Mouse (Mus musculus) intestine, postnatal 0 days (tissue): ENCODE measurements around the gene Car11. TPM values are rescaled to one million over a fixed set of nuclear protein-coding genes. Genes with fewer than 3 reads are reported as not detected.

Experiments used
- ATAC-seq: fragments of 200-750 bp; cut with Nextera tagmentation; 2 replicates; pipeline ENCODE4 v1.8.0; 2017; ENCODE audit warnings: mild to moderate bottlenecking, moderate TSS enrichment, moderate library complexity
- H3K27ac ChIP-seq: fragments of 300-500 bp; sonication (generic); 2 replicates; pipeline ENCODE4 v1.5.1; 2014; ENCODE audit warnings: mild to moderate bottlenecking, low read depth, low read length, moderate library complexity
- H3K27me3 ChIP-seq: fragments of 300-500 bp; sonication (generic); replicated peaks from 2 replicates; pipeline ENCODE4 v1.6.1; 2014; ENCODE audit warnings: low read length, mixed read lengths; ENCODE audit not compliant: control insufficient read depth, insufficient read depth
- H3K36me3 ChIP-seq: fragments of 300-500 bp; sonication (generic); 2 replicates; pipeline ENCODE4 v1.6.1; 2014; ENCODE audit warnings: mild to moderate bottlenecking, moderate library complexity; ENCODE audit not compliant: control insufficient read depth, insufficient read depth
- H3K4me1 ChIP-seq: fragments of 300-500 bp; sonication (generic); replicated peaks from 2 replicates; pipeline ENCODE4 v1.6.1; 2014; ENCODE audit warnings: antibody characterized with exemption, low read length, mixed read lengths; ENCODE audit not compliant: control insufficient read depth, insufficient read depth
- H3K4me2 ChIP-seq: fragments of 300-500 bp; sonication (generic); replicated peaks from 2 replicates; pipeline ENCODE4 v1.6.1; 2014; ENCODE audit warnings: low read depth, mild to moderate bottlenecking, moderate library complexity
- H3K4me3 ChIP-seq: fragments of 300-500 bp; sonication (generic); 2 replicates; pipeline ENCODE4 v1.5.1; 2014; ENCODE audit warnings: low read depth, low read length
- H3K9ac ChIP-seq: fragments of 300-500 bp; sonication (generic); 2 replicates; pipeline ENCODE4 v1.6.1; 2014; ENCODE audit warnings: mild to moderate bottlenecking, low read depth, low read length
- H3K9me3 ChIP-seq: fragments of 300-500 bp; sonication (generic); 2 replicates; pipeline ENCODE4 v1.6.1; 2016; ENCODE audit warnings: mixed run types; ENCODE audit not compliant: control insufficient read depth
- CTCF ChIP-seq: sonication (generic); IDR thresholded peaks from 2 replicates; pipeline ENCODE4 v1.5.1; 2016; ENCODE audit warnings: low read depth, mild to moderate bottlenecking, control low read depth, antibody characterized with exemption, moderate library complexity
- WGBS: fragments of 180-500 bp; shearing (Covaris S2); extraction: QIAGEN DNeasy Blood & Tissue Kit; methylation state at CpG from one replicate; pipeline ENCODE4 v1.1.7; 2014; 5-methylcytosine and 5-hydroxymethylcytosine counted together
- polyA plus RNA-seq: library from polyadenylated mRNA; unstranded; fragments of >200 nt; fragmentation: Nextera tagmentation; extraction: Ambion mirVana; gene quantifications from 2 replicates; pipeline ENCODE4 v1.2.1, GENCODE M21; 2015

The Car11 gene
- polyA plus RNA-seq, 1 experiment from 2014 or later, result 2.7 TPM

- no peak for TF ChIP-seq CTCF
- Histone ChIP-seq H3K4me3 (peak overlapping the region; percentile 21; the same call in 1 of the 2 replicates), H3K4me1 (peaks cover 37% of the 10 kb centered on the region), H3K36me3 (peaks cover 31% of the 10 kb centered on the region; the same call in 1 of the 2 replicates), H3K9me3 (no peaks in the 10 kb centered on the region), H3K27ac (peak overlapping the region; percentile 71), H3K27me3 (no peaks in the 10 kb centered on the region), H3K4me2 (peak overlapping the region; percentile 55), H3K9ac (peak overlapping the region; percentile 37; the same call in 1 of the 2 replicates)
- ATAC-seq, result no peak
- 85% methylated on average over 24 of the region's 24 CpGs for WGBS
Measured at GRCm38 (mm10) chr7:45711316-45712021, 11.8 kb downstream of the Car11 start.

GRCm38 (mm10) chr7:45712022-45712757 is 12.5 kb downstream of the Car11 start:
- Histone ChIP-seq H3K4me2 (peak overlapping the region; percentile 55), H3K4me1 (peaks cover 41% of the 10 kb centered on the region), H3K4me3 (peak overlapping the region; percentile 21; the same call in 1 of the 2 replicates), H3K27me3 (no peaks in the 10 kb centered on the region), H3K9me3 (no peaks in the 10 kb centered on the region), H3K9ac (peak overlapping the region; percentile 37; the same call in 1 of the 2 replicates), H3K27ac (peak overlapping the region; percentile 99), H3K36me3 (peaks cover 31% of the 10 kb centered on the region; the same call in 1 of the 2 replicates)
- TF ChIP-seq CTCF, result no peak
- WGBS, result 55% methylated on average over 20 of the region's 21 CpGs
- peak; percentile 54 for ATAC-seq

- Histone ChIP-seq H3K36me3 (peaks cover 31% of the 10 kb centered on the region; the same call in 1 of the 2 replicates), H3K9ac (peak overlapping the region; percentile 86; the same call in 1 of the 2 replicates), H3K27ac (peak overlapping the region; percentile 99), H3K4me1 (peaks cover 37% of the 10 kb centered on the region), H3K9me3 (no peaks in the 10 kb centered on the region), H3K4me3 (peak overlapping the region; percentile 70), H3K4me2 (peak overlapping the region; percentile 88), H3K27me3 (no peaks in the 10 kb centered on the region)
- 59% methylated on average over 16 of the region's 16 CpGs for WGBS
- ATAC-seq, result no peak
- TF ChIP-seq CTCF, result no peak
Measured at GRCm38 (mm10) chr7:45713396-45713795, 13.8 kb downstream of the Car11 start.

- Histone ChIP-seq H3K27me3 (no peaks in the 10 kb centered on the region), H3K4me1 (peaks cover 31% of the 10 kb centered on the region; the same call in 1 of the 2 replicates), H3K4me3 (peak overlapping the region; percentile 70), H3K4me2 (peak overlapping the region; percentile 88), H3K9me3 (no peaks in the 10 kb centered on the region), H3K27ac (peak overlapping the region; percentile 99), H3K9ac (peak overlapping the region; percentile 86), H3K36me3 (peaks cover 31% of the 10 kb centered on the region; the same call in 1 of the 2 replicates)
- 46% methylated on average over 6 of the region's 6 CpGs for WGBS
- no peak for TF ChIP-seq CTCF
- ATAC-seq, result no peak
Measured at GRCm38 (mm10) chr7:45713881-45714520, 14.4 kb downstream of the Car11 start.

- peak overlapping the region; percentile 70 for H3K4me3 ChIP-seq
- H3K36me3 ChIP-seq, result peaks cover 38% of the 10 kb centered on the region; the same call in 1 of the 2 replicates
- H3K27me3 ChIP-seq, result no peaks in the 10 kb centered on the region
- peak overlapping the region; percentile 99 for H3K27ac ChIP-seq
- peak overlapping the region; percentile 86 for H3K9ac ChIP-seq
- whole genome bisulfite sequencing, result 5% methylated on average over 14 of the region's 14 CpGs
- H3K4me1 ChIP-seq, result peaks cover 26% of the 10 kb centered on the region; the same call in 1 of the 2 replicates
- ATAC-seq, result peak; percentile 77
- no peaks in the 10 kb centered on the region for H3K9me3 ChIP-seq
- TF ChIP-seq CTCF, result no peak
- peak overlapping the region; percentile 88 for H3K4me2 ChIP-seq
Measured at GRCm38 (mm10) chr7:45714630-45715089, 15.0 kb downstream of the Car11 start.
